Mouse (Mus musculus): ENCODE measurements around the gene Hhipl1. TPM values are rescaled to one million over a fixed set of nuclear protein-coding genes. Genes with fewer than 3 reads are reported as not detected.

Gene Hhipl1
- polyA plus RNA-seq, 1 experiment: not detected

DNA sequence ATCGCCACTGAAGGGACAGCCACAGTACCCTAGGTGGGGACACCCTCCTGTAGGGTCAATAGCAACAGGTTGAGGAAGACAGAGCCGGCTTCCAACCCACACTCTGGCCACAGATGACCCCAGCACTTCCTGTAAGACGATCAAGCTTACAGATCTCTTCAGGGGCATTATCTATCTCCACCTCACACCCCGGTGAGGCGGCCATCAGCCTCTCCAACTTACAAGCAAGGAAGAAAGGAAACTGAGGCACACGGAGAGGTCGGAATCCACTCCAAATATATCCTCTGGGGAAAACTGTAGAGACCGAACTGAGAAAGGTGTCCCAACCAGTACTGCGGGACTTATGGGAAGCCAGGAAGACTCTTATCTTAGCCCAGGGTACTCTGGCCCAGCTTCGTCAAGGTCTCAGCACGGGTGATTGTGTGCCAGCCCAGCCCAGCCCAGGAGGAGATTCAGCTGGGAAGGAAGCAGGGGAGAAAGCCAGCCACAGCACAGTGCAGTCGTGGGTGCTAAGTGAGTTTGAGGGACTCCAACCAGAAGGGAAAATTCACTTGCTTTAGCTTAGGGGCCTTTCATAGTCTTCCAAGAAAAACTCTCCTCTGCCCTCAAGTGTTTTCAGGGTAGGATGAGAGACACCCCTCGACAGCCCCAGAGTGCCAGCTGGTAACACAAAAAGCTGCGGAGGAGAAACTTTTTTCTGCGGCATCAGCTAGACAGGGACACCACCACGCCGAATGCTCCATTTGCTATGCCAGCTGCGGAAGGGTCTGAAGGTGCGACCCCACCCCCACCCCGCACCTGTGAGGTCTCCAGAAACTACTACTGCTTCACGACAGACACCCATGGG, 32.4 kb upstream of the Hhipl1 start:
- Histone ChIP-seq H3K4me3 (ENCODE audit: insufficient read depth, low read depth, low read length) (peak overlapping the region; percentile 63), H3K27ac (replicated peaks; ENCODE audit: low read depth, low read length) (no peak overlapping the region; the same call in 1 of the 2 replicates), H3K4me1 (ENCODE audit: control insufficient read depth, insufficient read depth, insufficient read length, low read length) (peaks cover 44% of the 10 kb centered on the region)

- H3K4me3 ChIP-seq (ENCODE audit: insufficient read depth, low read depth, low read length): peak overlapping the region; percentile 63
- H3K4me1 ChIP-seq (ENCODE audit: control insufficient read depth, insufficient read depth, insufficient read length, low read length): peaks cover 38% of the 10 kb centered on the region
- no peak overlapping the region for H3K27ac ChIP-seq (replicated peaks; ENCODE audit: low read depth, low read length)
Measured at GRCm38 (mm10) chr12:108274313-108274595, 31.8 kb upstream of the Hhipl1 start.

DNA sequence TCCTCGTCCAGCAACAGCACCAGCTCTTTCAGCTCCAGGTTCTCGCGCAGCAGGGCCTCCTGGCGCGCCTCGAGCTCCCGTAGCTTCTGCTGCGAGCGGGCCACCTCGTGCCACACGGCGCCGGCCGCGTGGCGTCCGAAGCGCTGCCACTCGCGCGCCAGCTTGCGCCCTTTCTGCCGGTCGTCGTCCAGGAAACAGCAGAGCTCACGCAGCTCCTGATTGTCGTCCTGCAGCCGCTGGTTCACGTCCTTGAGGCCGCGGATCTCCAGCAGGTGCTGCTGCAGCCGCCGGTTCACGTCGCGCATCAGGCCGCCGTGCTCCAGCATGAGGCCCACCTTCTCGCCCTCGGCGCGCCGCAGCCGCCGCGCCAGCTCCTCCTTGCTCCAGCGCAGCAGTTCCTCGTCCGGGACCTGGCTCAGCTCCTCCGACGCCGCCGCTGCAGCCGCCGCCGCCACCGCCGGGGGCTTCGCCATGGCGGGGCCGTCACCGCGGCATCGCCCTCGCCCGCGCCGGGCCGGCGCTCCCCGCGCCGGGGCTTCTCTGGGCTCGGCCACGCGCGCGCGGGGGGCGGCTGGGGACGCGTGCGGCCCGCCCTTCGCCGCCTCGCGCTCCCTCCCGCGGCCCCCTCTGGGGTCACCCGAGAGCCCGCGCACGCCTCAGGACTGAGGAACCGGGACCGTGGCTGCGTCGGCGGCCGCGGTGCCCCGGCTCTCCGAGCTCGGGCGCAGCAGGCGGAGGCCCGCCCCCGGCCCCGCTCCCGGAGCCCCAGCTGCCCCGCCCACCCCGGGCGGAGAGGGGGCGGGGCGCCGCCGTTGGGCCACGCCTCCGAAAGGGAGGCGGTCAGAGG, 31.2 kb upstream of the Hhipl1 start, which contains the start of gene Ccdc85c:
Ccdc85c (minus strand) TSS at position 765 of the 847 bp plus-strand sequence.
- Histone ChIP-seq H3K4me3 (ENCODE audit: insufficient read depth, low read depth, low read length) (peak within 1 kb of the TSS; percentile 81), H3K4me1 (ENCODE audit: control insufficient read depth, insufficient read depth, insufficient read length, low read length) (peaks cover 32% of the 10 kb centered on the region), H3K27ac (replicated peaks; ENCODE audit: low read depth, low read length) (no peak within 1 kb of the TSS)

GRCm38 (mm10) chr12:108275508-108275890, 30.6 kb upstream of the Hhipl1 start:
- H3K4me3 ChIP-seq (ENCODE audit: insufficient read depth, low read depth, low read length): peak overlapping the region; percentile 81
- H3K4me1 ChIP-seq (ENCODE audit: control insufficient read depth, insufficient read depth, insufficient read length, low read length): peaks cover 27% of the 10 kb centered on the region
- no peak overlapping the region for H3K27ac ChIP-seq (replicated peaks; ENCODE audit: low read depth, low read length)

- Histone ChIP-seq H3K4me3 (ENCODE audit: insufficient read depth, low read depth, low read length) (peak overlapping the region; percentile 81), H3K4me1 (ENCODE audit: control insufficient read depth, insufficient read depth, insufficient read length, low read length) (peaks cover 22% of the 10 kb centered on the region), H3K27ac (replicated peaks; ENCODE audit: low read depth, low read length) (no peak overlapping the region)
Measured at GRCm38 (mm10) chr12:108275920-108276822, 29.9 kb upstream of the Hhipl1 start.

- no peak overlapping the region for H3K27ac ChIP-seq (replicated peaks; ENCODE audit: low read depth, low read length)
- H3K4me1 ChIP-seq (ENCODE audit: control insufficient read depth, insufficient read depth, insufficient read length, low read length): peaks cover 10% of the 10 kb centered on the region; the same call in 1 of the 2 replicates
- H3K4me3 ChIP-seq (ENCODE audit: insufficient read depth, low read depth, low read length): no peak overlapping the region
Measured at GRCm38 (mm10) chr12:108277341-108277841, 28.7 kb upstream of the Hhipl1 start.

DNA sequence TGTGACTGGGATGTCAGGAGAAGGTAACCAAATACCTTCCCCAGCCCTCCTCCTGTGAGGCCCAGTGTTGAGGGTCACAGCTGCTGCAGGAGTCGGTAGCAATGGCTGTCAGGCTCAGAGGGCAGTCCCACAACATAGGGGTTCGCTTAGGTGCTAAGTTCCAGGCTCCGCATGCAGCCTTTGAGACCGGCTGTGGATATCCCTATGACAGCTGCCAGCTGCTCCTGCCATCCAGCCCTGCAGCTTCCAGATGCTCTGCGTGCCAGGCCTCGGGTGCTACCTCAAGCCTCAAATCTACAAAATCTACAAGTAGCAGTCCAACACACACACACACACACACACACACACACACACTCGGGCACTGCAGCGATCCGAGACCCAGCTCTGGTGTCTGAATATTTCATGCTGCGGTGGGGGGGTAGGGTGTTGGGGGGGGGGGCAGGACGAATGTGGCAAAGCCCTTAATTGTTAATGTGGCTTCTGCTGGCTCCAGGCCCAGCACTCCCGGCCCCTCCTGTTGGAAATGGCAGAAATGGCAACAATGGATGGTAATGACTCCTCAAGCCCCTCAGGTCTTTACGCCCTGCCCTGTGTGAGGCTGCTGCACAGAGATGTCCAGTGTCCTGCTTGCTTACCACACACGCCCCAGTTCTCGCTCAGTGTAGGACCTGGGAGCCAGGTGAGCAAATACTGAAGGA, 27.7 kb upstream of the Hhipl1 start:
- Histone ChIP-seq H3K4me1 (ENCODE audit: control insufficient read depth, insufficient read depth, insufficient read length, low read length) (peaks cover 6% of the 10 kb centered on the region; the same call in 1 of the 2 replicates), H3K27ac (replicated peaks; ENCODE audit: low read depth, low read length) (no peak overlapping the region), H3K4me3 (ENCODE audit: insufficient read depth, low read depth, low read length) (no peak overlapping the region)

DNA sequence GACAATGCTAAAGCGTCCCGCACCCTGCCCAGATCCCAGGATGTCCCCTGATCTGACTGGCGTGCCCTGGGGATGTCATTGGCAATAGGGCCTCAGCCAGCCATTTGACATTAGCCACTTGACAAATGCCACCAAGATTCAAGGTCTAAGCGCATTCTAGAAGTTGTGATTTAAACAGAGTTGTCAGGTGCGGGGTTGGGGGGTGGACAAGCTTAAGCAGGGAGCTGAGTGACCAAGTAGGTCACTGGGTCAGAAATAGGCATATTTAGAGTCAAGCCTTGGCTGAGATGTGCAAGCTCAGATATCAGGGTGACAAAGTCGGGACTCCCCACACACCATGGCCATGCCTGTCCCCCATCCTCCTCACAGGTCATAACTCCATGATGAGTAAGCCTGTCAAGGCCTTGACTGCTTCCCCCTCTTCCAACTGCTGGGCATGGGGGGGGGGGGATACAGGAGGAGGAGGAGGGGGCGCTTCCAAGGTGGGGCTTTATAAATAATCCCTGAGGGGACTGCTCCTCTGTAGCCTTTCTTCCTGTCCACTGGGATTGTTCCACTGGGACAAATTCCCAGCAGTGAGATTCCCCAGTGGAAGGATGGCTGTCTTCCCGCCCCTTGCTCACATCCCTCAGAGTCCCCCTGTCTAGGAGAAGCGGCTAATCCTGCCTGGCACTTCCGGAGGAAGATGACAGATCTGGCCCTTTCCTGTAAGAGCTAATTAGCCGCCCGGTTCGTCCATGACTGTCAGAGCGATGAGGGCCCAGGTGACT, 21.4 kb upstream of the Hhipl1 start:
- H3K4me3 ChIP-seq (ENCODE audit: insufficient read depth, low read depth, low read length): no peak overlapping the region
- 0 out of 2 replicates have a peak, but pooled peaks cover 3% of the 10 kb centered on the region for H3K4me1 ChIP-seq (ENCODE audit: control insufficient read depth, insufficient read depth, insufficient read length, low read length)
- no peak overlapping the region for H3K27ac ChIP-seq (replicated peaks; ENCODE audit: low read depth, low read length)

GRCm38 (mm10) chr12:108285225-108286011, 20.7 kb upstream of the Hhipl1 start:
- Histone ChIP-seq H3K4me1 (ENCODE audit: control insufficient read depth, insufficient read depth, insufficient read length, low read length) (0 out of 2 replicates have a peak, but pooled peaks cover 3% of the 10 kb centered on the region), H3K4me3 (ENCODE audit: insufficient read depth, low read depth, low read length) (no peak overlapping the region), H3K27ac (replicated peaks; ENCODE audit: low read depth, low read length) (no peak overlapping the region)

- Histone ChIP-seq H3K4me1 (ENCODE audit: control insufficient read depth, insufficient read depth, insufficient read length, low read length) (peaks cover 5% of the 10 kb centered on the region; the same call in 1 of the 2 replicates), H3K27ac (replicated peaks; ENCODE audit: low read depth, low read length) (no peak overlapping the region), H3K4me3 (ENCODE audit: insufficient read depth, low read depth, low read length) (no peak overlapping the region)
Measured at GRCm38 (mm10) chr12:108286381-108286780, 19.7 kb upstream of the Hhipl1 start.

DNA sequence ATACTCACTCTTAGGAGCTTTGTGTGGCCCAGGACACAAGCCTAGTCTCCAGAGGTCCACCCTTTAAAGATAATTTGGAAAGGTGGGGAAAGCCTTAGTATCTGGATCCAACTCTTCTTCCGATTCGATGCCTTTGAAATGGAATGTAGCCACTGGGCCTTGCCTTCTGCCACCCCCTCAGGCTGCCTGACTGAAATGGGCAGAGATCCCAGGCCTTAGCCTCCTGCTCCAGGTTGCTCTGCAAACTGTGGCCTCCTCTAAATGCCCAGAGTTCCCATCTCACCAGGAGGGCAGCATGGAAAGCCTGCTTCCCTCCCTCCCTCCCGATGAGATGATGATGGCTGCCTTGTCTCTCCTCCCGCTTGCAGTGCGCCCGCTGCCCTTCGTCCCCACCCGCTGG, 19.1 kb upstream of the Hhipl1 start:
- H3K4me1 ChIP-seq (ENCODE audit: control insufficient read depth, insufficient read depth, insufficient read length, low read length): peaks cover 7% of the 10 kb centered on the region; the same call in 1 of the 2 replicates
- H3K4me3 ChIP-seq (ENCODE audit: insufficient read depth, low read depth, low read length): no peak overlapping the region
- H3K27ac ChIP-seq (replicated peaks; ENCODE audit: low read depth, low read length): no peak overlapping the region

GRCm38 (mm10) chr12:108288127-108288880, 17.8 kb upstream of the Hhipl1 start:
- Histone ChIP-seq H3K4me1 (ENCODE audit: control insufficient read depth, insufficient read depth, insufficient read length, low read length) (peaks cover 7% of the 10 kb centered on the region; the same call in 1 of the 2 replicates), H3K4me3 (ENCODE audit: insufficient read depth, low read depth, low read length) (no peak overlapping the region), H3K27ac (replicated peaks; ENCODE audit: low read depth, low read length) (no peak overlapping the region)

Data from brown adipose tissue, adult 24 weeks (tissue).